Mouse (Mus musculus) frontal cortex, postnatal 10 days (tissue): ENCODE measurements around the gene Tmem181a.
A peak's percentile ranks its signal among the peaks of the same experiment; 100 is the strongest.
"Not testable (repeated sequence)": the region's sequence is repeated elsewhere in the genome, so short reads cannot be mapped to it uniquely, and the experiment has no call there.

Source experiments
- DNase-seq, 2 experiments: peaks; one replicate each; pipeline ENCODE4 v3.0.0; 2022; ENCODE audit warnings: low spot score in 2 of 2, mixed read lengths in 1 of 2

Tmem181a gene

GRCm38 (mm10) chr17:6256400-6257069 is at the start of gene Tmem181a:
Gene Tmem181a (plus strand): TSS chr17:6256860.
- not testable (repeated sequence) for DNase-seq

- DNase-seq, result no peak
Measured at GRCm38 (mm10) chr17:6211721-6212120, 44.9 kb upstream of the Tmem181a start.

GRCm38 (mm10) chr17:6215640-6216039 is 41.0 kb upstream of the Tmem181a start:
- no peak for DNase-seq

GRCm38 (mm10) chr17:6216514-6216913 is 40.1 kb upstream of the Tmem181a start:
- DNase-seq, result no peak

GRCm38 (mm10) chr17:6232633-6233032 is 24.0 kb upstream of the Tmem181a start:
- not testable (repeated sequence) for DNase-seq

- DNase-seq, result not testable (repeated sequence)
Measured at GRCm38 (mm10) chr17:6251298-6251697, 5.4 kb upstream of the Tmem181a start.

GRCm38 (mm10) chr17:6257070-6257456 is 403 bp downstream of the Tmem181a start:
- DNase-seq, result peak in 1 of 2 experiments; percentile 74

GRCm38 (mm10) chr17:6269876-6270831 is 13.5 kb downstream of the Tmem181a start:
- DNase-seq, result peak in 1 of 2 experiments; percentile 38

- not testable (repeated sequence) for DNase-seq
Measured at GRCm38 (mm10) chr17:6270840-6271239, 14.2 kb downstream of the Tmem181a start.

- not testable (repeated sequence) for DNase-seq
Measured at GRCm38 (mm10) chr17:6271970-6272369, 15.3 kb downstream of the Tmem181a start.

- DNase-seq, result peak in 1 of 2 experiments; percentile 11
Measured at GRCm38 (mm10) chr17:6274693-6275092, 18.0 kb downstream of the Tmem181a start.

- not testable (repeated sequence) for DNase-seq
Measured at GRCm38 (mm10) chr17:6279205-6279604, 22.5 kb downstream of the Tmem181a start.

- DNase-seq, result not testable (repeated sequence)
Measured at GRCm38 (mm10) chr17:6279772-6280171, 23.1 kb downstream of the Tmem181a start.

- DNase-seq, result peak in 1 of 2 experiments; percentile 10
Measured at GRCm38 (mm10) chr17:6280513-6280912, 23.9 kb downstream of the Tmem181a start.

GRCm38 (mm10) chr17:6283137-6283536 is 26.5 kb downstream of the Tmem181a start:
- not testable (repeated sequence) for DNase-seq

- DNase-seq, result not testable (repeated sequence)
Measured at GRCm38 (mm10) chr17:6286169-6286568, 29.5 kb downstream of the Tmem181a start.

GRCm38 (mm10) chr17:6289045-6289444 is 32.4 kb downstream of the Tmem181a start:
- not testable (repeated sequence) for DNase-seq

GRCm38 (mm10) chr17:6293882-6294281 is 37.2 kb downstream of the Tmem181a start:
- DNase-seq, result not testable (repeated sequence)

- DNase-seq, result not testable (repeated sequence)
Measured at GRCm38 (mm10) chr17:6297060-6297795, 40.6 kb downstream of the Tmem181a start.

GRCm38 (mm10) chr17:6300190-6300863 is 43.7 kb downstream of the Tmem181a start:
- not testable (repeated sequence) for DNase-seq

GRCm38 (mm10) chr17:6304891-6305290 is 48.2 kb downstream of the Tmem181a start:
- not testable (repeated sequence) for DNase-seq
